Mouse (Mus musculus): ENCODE measurements around the gene Gm42957.

The Gm42957 gene

GRCm38 (mm10) chr3:96634928-96635879 is at the start of gene Gm42957, which contains the start of gene Pex11b:
Gm42957 (plus strand) TSS chr3:96635474.
Pex11b (plus strand) TSS chr3:96635376.
- in situ Hi-C loops (cut with MboI; ENCODE audit: low pct_unique_long_range_greater_than_20kb in 1 of 2, low sequenced_read_pairs in 2 of 2, unreplicated experiment in 1 of 2): loop anchor here in 1 of 2 experiments (10.0 kb wide), 1 partner anchor 90 kb away; no protein-coding TSS in a partner anchor

- in situ Hi-C loops (cut with MboI; ENCODE audit: low pct_unique_long_range_greater_than_20kb in 1 of 2, low sequenced_read_pairs in 2 of 2, unreplicated experiment in 1 of 2): no loop called here
Measured at GRCm38 (mm10) chr3:96590657-96591056, 44.6 kb upstream of the Gm42957 start.

GRCm38 (mm10) chr3:96593374-96593773 is 41.9 kb upstream of the Gm42957 start:
- in situ Hi-C loops (cut with MboI; ENCODE audit: low pct_unique_long_range_greater_than_20kb in 1 of 2, low sequenced_read_pairs in 2 of 2, unreplicated experiment in 1 of 2): no loop called here

- in situ Hi-C loops (cut with MboI; ENCODE audit: low pct_unique_long_range_greater_than_20kb in 1 of 2, low sequenced_read_pairs in 2 of 2, unreplicated experiment in 1 of 2): no loop called here
Measured at GRCm38 (mm10) chr3:96593790-96594560, 41.3 kb upstream of the Gm42957 start, which contains the start of gene Polr3gl. Polr3gl (minus strand) TSS chr3:96594181.

- in situ Hi-C loops (cut with MboI; ENCODE audit: low pct_unique_long_range_greater_than_20kb in 1 of 2, low sequenced_read_pairs in 2 of 2, unreplicated experiment in 1 of 2): no loop called here
Measured at GRCm38 (mm10) chr3:96594851-96595250, 40.4 kb upstream of the Gm42957 start.

DNA sequence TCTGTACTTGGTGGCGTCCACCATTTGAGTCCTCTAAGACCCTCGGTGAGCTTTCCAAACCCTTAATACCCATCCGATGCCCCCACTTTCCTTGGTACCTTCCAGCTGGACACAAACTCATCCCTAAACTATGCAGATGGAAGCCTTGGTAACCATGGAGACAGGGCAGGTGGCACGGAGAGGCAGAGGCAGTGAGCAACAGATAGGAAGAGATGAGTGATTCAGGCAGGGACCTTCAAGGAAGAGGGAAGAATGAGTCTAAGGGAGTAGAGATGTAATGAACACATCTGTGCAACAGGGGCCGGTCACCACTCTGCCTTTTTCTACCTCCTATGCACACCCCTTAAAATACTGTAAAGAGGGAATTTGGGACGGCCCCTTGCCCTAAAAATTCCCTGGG is 39.6 kb upstream of the Gm42957 start:
- in situ Hi-C loops (cut with MboI; ENCODE audit: low pct_unique_long_range_greater_than_20kb in 1 of 2, low sequenced_read_pairs in 2 of 2, unreplicated experiment in 1 of 2): no loop called here

- in situ Hi-C loops (cut with MboI; ENCODE audit: low pct_unique_long_range_greater_than_20kb in 1 of 2, low sequenced_read_pairs in 2 of 2, unreplicated experiment in 1 of 2): no loop called here
Measured at GRCm38 (mm10) chr3:96596228-96596707, 39.0 kb upstream of the Gm42957 start, which contains the start of gene Ankrd34a. Ankrd34a (plus strand) TSS chr3:96596636.

GRCm38 (mm10) chr3:96596855-96597254 is 38.4 kb upstream of the Gm42957 start:
- in situ Hi-C loops (cut with MboI; ENCODE audit: low pct_unique_long_range_greater_than_20kb in 1 of 2, low sequenced_read_pairs in 2 of 2, unreplicated experiment in 1 of 2): no loop called here

GRCm38 (mm10) chr3:96597435-96597891 is 37.8 kb upstream of the Gm42957 start:
- in situ Hi-C loops (cut with MboI; ENCODE audit: low pct_unique_long_range_greater_than_20kb in 1 of 2, low sequenced_read_pairs in 2 of 2, unreplicated experiment in 1 of 2): no loop called here

DNA sequence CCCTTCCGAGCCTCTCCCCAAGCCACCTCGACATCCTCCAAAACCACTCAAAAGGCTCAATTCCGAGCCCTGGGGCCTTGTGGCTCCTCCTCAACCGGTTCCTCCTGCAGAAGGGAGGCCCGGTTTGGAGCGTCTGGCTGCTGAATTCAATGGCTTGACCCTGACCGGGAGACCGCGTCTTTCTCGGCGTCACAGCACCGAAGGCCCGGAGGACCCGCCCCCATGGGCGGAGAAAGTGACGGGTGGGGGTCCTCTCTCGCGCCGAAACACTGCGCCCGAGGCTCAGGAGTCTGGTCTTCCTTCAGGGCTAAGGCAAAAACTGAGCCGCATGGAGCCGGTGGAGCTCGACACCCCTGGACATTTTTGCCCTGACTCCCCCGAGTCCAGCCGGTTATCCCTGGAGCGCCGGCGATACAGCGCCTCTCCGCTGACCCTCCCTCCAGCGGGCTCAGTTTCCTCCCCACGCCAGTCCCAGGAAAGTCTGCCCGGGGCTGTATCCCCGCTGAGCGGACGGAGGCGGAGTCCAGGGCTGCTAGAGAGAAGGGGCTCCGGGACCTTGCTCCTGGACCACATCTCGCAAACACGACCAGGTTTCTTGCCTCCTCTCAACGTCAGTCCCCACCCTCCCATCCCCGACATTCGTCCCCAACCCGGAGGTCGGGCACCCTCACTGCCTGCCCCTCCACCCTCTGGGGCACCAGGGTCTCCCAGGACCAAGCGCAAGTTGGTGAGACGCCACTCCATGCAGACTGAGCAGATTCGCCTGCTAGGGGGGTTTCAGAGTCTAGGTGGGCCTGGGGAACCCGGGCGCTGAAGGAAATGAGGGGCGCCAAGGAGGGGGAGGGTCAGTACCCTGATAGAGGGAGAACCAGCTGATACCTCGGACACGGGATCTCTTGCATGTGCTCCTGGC is 36.9 kb upstream of the Gm42957 start:
- in situ Hi-C loops (cut with MboI; ENCODE audit: low pct_unique_long_range_greater_than_20kb in 1 of 2, low sequenced_read_pairs in 2 of 2, unreplicated experiment in 1 of 2): no loop called here

DNA sequence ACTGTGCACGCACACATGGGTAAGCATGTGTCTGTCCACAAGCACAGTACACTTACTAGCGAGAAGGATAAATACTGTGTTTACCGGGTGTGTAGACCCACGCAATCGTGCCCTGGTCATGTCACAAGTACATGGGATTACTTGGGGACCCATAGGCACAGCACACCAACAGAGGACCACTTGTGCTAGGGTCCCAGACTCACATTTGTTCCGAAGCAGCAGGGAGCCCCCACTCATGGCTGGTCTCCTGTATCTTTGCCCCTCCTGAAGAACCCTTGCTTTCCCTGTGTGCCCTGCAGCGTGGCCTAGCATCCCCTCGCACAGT is 36.2 kb upstream of the Gm42957 start:
- in situ Hi-C loops (cut with MboI; ENCODE audit: low pct_unique_long_range_greater_than_20kb in 1 of 2, low sequenced_read_pairs in 2 of 2, unreplicated experiment in 1 of 2): no loop called here

- in situ Hi-C loops (cut with MboI; ENCODE audit: low pct_unique_long_range_greater_than_20kb in 1 of 2, low sequenced_read_pairs in 2 of 2, unreplicated experiment in 1 of 2): no loop called here
Measured at GRCm38 (mm10) chr3:96599411-96599810, 35.9 kb upstream of the Gm42957 start.

- in situ Hi-C loops (cut with MboI; ENCODE audit: low pct_unique_long_range_greater_than_20kb in 1 of 2, low sequenced_read_pairs in 2 of 2, unreplicated experiment in 1 of 2): no loop called here
Measured at GRCm38 (mm10) chr3:96600639-96601250, 34.5 kb upstream of the Gm42957 start, which contains the start of gene Lix1l. Lix1l (plus strand) TSS chr3:96601149.

DNA sequence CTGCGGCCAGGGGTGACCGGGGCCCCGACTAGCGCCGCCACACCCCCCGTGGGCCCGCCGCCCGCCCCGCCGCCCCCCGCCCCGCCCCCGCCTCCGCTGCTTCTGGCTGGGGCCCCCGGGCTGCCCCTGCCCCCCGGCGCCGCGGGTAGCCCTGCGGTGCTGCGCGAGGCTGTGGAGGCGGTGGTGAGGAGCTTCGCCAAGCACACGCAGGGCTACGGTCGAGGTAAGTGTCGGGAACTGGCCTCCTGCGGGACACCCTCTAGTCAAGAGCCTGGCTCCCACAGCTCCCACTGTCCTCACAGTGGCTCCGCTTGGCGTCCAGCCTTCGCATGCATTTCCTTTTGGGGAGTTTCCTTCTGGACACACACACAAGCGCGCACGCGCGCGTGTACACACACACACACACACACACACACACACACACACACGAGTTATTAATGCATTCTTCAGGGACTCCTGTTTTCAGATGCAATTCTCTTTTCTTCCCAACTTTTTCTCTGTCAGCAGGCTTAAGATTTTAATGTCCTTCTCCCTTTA is 34.0 kb upstream of the Gm42957 start:
- in situ Hi-C loops (cut with MboI; ENCODE audit: low pct_unique_long_range_greater_than_20kb in 1 of 2, low sequenced_read_pairs in 2 of 2, unreplicated experiment in 1 of 2): no loop called here

DNA sequence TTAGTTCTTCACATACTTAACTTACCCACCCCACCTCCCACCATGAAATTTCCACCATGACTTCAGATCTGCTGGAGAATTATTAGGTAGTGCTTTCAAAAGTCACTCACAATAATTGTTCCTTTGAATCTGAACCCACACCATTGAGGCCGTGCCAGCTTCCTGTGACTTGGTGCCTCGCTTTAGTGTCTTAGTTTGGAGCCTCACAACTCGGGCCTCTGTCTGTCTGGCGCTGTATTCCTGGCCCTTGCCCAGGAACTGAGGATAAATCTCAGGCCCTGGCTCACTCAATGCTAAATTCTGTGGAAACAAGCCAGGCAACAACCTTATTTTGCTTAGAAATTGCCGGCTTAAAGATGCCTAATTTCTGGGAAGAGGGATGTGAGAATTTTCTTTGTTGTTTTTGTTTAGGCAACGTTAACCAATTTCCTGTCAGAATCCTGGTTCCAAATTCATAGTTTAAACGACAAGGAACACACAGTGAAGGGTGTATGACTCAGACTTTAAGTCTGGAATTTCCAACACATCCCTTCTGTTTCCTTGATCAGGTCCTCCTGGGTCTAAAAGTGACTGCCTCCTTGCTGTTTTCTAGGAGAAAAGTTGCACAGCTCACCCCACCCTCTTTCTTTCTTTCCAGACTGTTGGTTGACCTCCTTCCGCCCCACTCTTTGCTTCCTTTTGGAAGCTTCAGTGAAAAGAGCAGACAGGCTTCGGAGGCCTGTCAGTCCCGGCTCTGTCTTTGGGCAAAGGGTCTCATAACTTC is 33.2 kb upstream of the Gm42957 start:
- in situ Hi-C loops (cut with MboI; ENCODE audit: low pct_unique_long_range_greater_than_20kb in 1 of 2, low sequenced_read_pairs in 2 of 2, unreplicated experiment in 1 of 2): no loop called here

GRCm38 (mm10) chr3:96602704-96603084 is 32.6 kb upstream of the Gm42957 start:
- in situ Hi-C loops (cut with MboI; ENCODE audit: low pct_unique_long_range_greater_than_20kb in 1 of 2, low sequenced_read_pairs in 2 of 2, unreplicated experiment in 1 of 2): no loop called here

DNA sequence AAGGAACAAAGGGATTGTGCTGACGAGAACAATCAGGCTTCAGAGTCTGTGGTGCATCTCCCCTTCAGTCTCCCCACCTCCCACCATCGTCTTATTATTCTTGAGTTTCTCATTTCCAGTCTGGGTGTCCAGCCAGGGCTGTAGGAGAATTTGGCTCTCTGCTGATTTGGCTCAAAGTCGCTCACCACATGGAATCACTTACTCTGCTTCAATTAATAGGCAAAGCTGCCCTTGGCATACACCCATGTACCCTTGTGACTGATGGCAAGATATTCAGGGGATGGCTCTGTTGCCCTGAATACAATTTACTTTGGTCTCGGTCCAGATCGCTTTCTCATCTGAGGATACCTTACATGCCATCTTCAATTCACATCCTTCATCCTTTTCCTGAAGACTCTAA is 32.0 kb upstream of the Gm42957 start:
- in situ Hi-C loops (cut with MboI; ENCODE audit: low pct_unique_long_range_greater_than_20kb in 1 of 2, low sequenced_read_pairs in 2 of 2, unreplicated experiment in 1 of 2): no loop called here

Measured in mouse embryonic stem cell (cell line).